Mouse (Mus musculus): ENCODE data around the gene Dact3. TPM values are rescaled to one million over a fixed set of nuclear protein-coding genes. Genes with fewer than 3 reads are reported as not detected.

Dact3 gene
- polyA plus RNA-seq, 1 experiment, result 43.6 TPM

DNA sequence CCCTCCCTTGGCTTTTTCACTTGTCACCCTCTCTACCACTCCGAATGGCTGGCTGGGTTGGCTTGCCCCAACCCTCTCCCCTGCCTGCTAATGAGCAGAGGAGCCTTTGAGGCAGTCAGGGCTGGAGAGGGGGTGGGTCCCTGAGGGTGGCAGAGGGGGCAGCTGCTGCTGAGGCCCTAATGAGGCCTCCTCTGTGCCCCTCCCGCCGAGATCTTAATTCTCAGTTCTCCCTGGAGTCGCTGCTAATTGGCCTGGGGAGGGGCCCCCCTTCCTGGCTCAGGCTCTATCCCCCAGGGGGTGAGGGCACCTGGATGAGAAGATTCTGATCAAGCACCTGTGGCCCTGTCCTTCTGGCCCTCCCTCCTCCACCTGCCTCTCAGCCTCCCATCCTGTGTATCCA lies 19.2 kb downstream of the Dact3 start:
- TF ChIP-seq CTCF (IDR thresholded peaks at IDR 0.05; ENCODE audit: borderline replicate concordance, extremely low read depth, insufficient read depth, insufficient read length), result no peak
- TF ChIP-seq POLR2A (IDR thresholded peaks at IDR 0.05; ENCODE audit: borderline replicate concordance, extremely low read depth, insufficient read depth, insufficient read length, poor library complexity, severe bottlenecking), result no peak
- DNase-seq (ENCODE audit: low read depth), result peak; percentile 84

DNA sequence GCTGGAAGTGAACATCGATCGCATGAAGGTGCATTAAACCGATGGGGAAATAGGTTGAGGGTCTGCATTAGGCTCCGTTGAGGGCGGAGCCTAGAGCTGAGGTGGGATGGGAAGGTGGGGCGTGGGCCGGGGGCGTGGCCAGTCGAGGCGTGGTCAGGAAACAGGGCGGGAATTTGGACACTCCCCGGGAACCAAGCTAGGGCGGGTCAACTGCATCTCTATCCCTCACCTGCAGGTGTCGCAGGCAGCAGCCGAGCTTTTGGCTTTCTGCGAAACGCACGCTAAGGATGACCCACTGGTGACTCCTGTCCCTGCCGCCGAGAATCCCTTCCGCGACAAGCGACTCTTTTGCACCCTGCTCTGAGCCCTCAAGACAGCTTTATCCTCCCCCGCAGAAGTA lies 19.9 kb downstream of the Dact3 start:
- TF ChIP-seq POLR2A (IDR thresholded peaks at IDR 0.05; ENCODE audit: borderline replicate concordance, extremely low read depth, insufficient read depth, insufficient read length, poor library complexity, severe bottlenecking), result no peak
- TF ChIP-seq CTCF (IDR thresholded peaks at IDR 0.05; ENCODE audit: borderline replicate concordance, extremely low read depth, insufficient read depth, insufficient read length), result peak; percentile 87
- DNase-seq (ENCODE audit: low read depth), result peak; percentile 77

DNA sequence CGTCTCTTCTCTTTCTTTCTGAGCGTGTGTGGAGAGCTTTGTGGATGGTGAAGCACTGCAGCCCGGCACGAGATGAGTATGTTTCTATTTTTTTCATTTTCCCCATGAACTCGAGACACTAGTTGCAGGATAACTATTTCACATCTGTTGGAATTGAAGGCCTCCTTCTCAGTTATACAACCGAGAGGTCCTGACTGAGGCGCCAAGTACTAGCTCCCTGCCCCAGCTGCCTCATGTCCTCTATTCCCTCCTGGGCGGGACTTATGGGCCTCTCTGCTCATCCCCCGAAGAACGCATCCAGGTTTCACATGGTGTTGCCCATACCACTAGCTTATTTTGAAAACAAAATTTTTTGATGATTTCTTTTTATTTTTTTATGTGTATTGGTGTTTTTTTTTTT lies 20.4 kb downstream of the Dact3 start:
- no peak for TF ChIP-seq POLR2A (IDR thresholded peaks at IDR 0.05; ENCODE audit: borderline replicate concordance, extremely low read depth, insufficient read depth, insufficient read length, poor library complexity, severe bottlenecking)
- TF ChIP-seq CTCF (IDR thresholded peaks at IDR 0.05; ENCODE audit: borderline replicate concordance, extremely low read depth, insufficient read depth, insufficient read length), result no peak

DNA sequence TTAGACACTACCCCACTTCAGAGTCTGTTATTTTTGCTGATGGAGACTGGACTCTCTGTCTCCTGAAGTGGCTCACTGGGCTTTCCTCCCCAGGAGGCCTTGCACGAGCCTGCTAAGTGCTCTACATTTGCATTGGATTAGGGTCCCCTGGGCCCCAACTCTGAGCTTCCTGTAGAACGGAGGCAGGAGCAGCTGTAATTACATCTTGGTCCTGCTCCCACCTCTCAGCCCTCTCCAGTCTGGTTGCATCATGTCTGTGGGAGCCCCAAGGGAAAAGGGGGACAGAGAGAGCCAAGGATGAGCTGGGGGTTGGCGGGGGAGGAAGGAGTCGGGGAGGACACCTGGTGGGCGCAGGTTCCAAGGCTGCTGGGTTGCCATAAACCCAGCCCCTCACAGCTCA lies 25.4 kb downstream of the Dact3 start:
- DNase-seq (ENCODE audit: low read depth), result peak; percentile 44
- TF ChIP-seq POLR2A (IDR thresholded peaks at IDR 0.05; ENCODE audit: borderline replicate concordance, extremely low read depth, insufficient read depth, insufficient read length, poor library complexity, severe bottlenecking), result no peak
- TF ChIP-seq CTCF (IDR thresholded peaks at IDR 0.05; ENCODE audit: borderline replicate concordance, extremely low read depth, insufficient read depth, insufficient read length), result no peak

More for the DNA sequence above, 20.4 kb downstream of the Dact3 start:
- DNase-seq (ENCODE audit: low read depth), result no peak

DNA sequence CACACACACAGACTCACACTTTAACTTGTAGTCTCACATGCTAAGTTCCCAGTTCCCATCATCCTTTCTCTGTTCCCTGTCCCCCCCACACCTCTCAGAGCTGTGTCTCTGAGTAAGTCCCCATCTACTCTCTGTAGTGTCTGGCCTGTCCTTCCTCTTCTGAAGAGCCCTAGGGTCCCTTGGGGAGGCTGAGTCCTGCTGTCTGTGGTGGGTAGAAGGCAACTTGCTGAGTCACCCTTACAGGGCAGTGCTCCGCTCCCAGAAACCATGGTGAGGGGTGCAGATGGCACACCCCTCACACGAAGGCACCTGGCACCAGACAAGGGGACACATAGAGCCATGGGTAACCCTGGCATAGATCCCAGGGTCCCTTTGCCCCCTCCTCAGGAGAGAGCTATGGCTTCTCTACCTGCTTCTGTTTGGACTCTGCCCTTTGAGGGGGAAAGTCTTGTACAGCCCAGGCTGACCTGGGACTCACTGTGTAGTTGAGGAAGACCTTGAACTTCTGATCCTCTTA lies 28.4 kb downstream of the Dact3 start:
- TF ChIP-seq CTCF (IDR thresholded peaks at IDR 0.05; ENCODE audit: borderline replicate concordance, extremely low read depth, insufficient read depth, insufficient read length) (no peak), POLR2A (IDR thresholded peaks at IDR 0.05; ENCODE audit: borderline replicate concordance, extremely low read depth, insufficient read depth, insufficient read length, poor library complexity, severe bottlenecking) (no peak)
- no peak for DNase-seq (ENCODE audit: low read depth)

DNA sequence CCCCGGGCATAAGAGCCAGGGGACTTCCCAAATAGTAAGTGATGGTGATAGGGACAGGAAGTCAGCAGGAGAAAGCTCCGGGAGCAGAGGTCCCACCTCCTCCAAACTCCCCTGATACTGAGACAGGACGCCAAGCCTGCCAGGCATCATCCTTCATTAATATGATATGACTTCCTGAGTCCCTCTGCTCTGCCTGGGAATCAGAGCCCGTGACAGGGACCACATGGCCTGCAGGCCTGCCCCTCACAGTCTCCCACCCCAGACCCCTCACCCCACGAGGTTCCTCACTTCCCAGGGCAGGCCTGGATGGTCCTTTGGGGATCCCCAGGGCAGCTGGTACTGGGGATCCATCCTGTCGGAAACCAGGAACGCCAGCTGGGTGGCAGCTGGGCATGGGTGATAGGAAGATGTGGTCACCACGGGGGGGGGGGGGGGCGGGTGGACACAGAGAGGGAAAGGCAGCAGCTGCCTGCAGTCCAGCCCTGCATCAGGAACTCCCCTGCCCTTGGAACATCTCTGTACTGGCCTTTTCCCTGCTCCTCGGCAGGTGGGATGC lies 29.1 kb downstream of the Dact3 start:
- TF ChIP-seq POLR2A (IDR thresholded peaks at IDR 0.05; ENCODE audit: borderline replicate concordance, extremely low read depth, insufficient read depth, insufficient read length, poor library complexity, severe bottlenecking), result no peak
- TF ChIP-seq CTCF (IDR thresholded peaks at IDR 0.05; ENCODE audit: borderline replicate concordance, extremely low read depth, insufficient read depth, insufficient read length), result no peak
- DNase-seq (ENCODE audit: low read depth), result no peak

DNA sequence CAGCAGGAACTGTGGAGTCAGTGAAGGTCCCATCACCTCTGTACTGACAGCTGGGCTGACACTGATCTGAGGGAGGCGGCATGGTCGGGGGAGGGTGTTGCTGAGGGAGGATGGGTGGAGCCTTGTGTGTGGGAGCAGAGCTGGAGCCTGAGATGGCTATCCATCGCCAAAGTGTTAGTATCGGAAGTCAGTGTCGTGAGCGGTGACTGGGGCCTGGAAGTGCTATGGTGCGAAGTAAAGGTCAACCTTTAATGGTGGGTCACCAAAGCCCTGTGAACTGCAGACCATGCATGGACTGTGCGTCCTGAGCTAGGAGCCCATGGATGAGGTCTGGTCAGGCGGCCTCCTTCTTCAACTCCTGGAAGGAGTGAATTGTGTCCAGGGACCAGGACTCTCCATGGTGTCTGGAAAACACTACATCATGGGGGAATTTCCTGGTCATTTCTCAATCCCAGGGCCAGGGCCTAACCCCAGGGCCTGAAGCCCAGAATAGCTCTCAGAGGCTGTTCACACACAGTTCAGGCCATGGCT lies 30.4 kb downstream of the Dact3 start:
- no peak for DNase-seq (ENCODE audit: low read depth)

DNA sequence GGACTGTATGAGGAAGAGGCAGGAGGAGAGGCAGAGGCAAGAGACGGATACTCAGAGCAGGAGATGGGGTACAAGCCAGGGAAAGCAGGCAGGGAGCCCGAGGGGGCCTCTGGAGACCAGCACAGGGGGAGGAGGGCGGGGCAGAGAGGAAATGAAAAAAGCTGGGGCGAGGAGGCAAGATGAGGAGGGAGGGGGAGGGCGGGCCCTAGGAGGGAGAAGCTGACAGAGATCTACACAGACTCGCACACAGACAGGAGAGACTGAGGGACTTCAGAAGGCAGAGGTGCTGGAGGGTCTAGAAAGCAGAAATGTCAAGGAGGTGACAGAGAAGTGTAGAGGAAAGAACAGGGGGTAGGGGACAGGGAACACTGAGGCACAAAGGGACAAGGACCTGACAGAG lies 31.2 kb downstream of the Dact3 start, which contains the start of gene Ptgir:
Gene Ptgir, plus strand, starts transcription at position 210 of the 400 bp plus-strand sequence.
- TF ChIP-seq POLR2A (IDR thresholded peaks at IDR 0.05; ENCODE audit: borderline replicate concordance, extremely low read depth, insufficient read depth, insufficient read length, poor library complexity, severe bottlenecking) (no peak), CTCF (IDR thresholded peaks at IDR 0.05; ENCODE audit: borderline replicate concordance, extremely low read depth, insufficient read depth, insufficient read length) (no peak)
- peak; percentile 41 for DNase-seq (ENCODE audit: low read depth)

More for the DNA sequence above, 30.4 kb downstream of the Dact3 start:
- TF ChIP-seq CTCF (IDR thresholded peaks at IDR 0.05; ENCODE audit: borderline replicate concordance, extremely low read depth, insufficient read depth, insufficient read length) (no peak), POLR2A (IDR thresholded peaks at IDR 0.05; ENCODE audit: borderline replicate concordance, extremely low read depth, insufficient read depth, insufficient read length, poor library complexity, severe bottlenecking) (no peak)

DNA sequence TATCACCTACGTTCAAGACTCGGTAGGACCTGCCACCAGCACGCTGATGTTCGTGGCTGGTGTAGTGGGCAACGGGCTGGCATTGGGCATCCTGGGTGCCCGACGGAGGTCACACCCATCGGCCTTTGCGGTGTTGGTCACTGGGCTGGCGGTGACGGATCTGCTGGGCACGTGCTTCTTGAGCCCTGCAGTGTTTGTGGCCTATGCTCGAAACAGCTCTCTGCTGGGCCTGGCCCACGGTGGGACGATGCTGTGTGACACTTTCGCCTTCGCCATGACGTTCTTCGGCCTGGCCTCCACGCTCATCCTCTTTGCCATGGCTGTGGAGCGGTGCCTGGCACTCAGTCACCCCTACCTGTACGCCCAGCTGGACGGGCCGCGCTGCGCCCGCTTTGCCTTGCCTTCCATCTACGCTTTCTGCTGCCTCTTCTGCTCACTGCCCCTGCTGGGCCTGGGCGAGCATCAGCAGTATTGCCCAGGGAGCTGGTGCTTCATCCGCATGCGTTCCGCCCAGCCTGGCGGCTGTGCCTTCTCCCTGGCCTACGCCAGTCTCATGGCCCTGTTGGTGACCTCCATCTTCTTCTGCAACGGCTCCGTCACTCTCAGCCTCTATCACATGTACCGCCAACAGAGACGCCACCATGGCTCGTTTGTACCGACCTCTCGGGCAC lies 31.9 kb downstream of the Dact3 start:
- no peak for TF ChIP-seq CTCF (IDR thresholded peaks at IDR 0.05; ENCODE audit: borderline replicate concordance, extremely low read depth, insufficient read depth, insufficient read length)
- no peak for TF ChIP-seq POLR2A (IDR thresholded peaks at IDR 0.05; ENCODE audit: borderline replicate concordance, extremely low read depth, insufficient read depth, insufficient read length, poor library complexity, severe bottlenecking)
- DNase-seq (ENCODE audit: low read depth), result no peak

DNA sequence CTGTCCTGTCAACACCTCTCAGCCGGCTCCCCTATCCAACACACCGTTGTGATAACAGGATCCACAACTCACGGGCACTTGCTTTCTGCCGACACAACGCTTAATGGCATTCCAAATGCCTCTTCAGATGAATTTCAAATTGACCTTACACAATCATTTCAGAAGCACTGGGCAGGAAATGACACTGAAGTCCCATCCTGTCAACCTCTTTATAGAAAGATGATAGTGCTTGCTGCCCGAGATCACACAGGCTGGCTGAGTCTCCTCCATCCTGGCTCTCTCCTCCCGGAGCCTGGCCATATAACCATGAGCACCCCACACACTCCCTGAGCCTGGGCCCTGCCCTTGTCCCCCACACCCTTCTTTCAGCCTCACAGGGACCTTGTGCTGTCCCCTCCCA lies 32.7 kb downstream of the Dact3 start:
- TF ChIP-seq POLR2A (IDR thresholded peaks at IDR 0.05; ENCODE audit: borderline replicate concordance, extremely low read depth, insufficient read depth, insufficient read length, poor library complexity, severe bottlenecking) (no peak), CTCF (IDR thresholded peaks at IDR 0.05; ENCODE audit: borderline replicate concordance, extremely low read depth, insufficient read depth, insufficient read length) (no peak)
- no peak for DNase-seq (ENCODE audit: low read depth)

DNA sequence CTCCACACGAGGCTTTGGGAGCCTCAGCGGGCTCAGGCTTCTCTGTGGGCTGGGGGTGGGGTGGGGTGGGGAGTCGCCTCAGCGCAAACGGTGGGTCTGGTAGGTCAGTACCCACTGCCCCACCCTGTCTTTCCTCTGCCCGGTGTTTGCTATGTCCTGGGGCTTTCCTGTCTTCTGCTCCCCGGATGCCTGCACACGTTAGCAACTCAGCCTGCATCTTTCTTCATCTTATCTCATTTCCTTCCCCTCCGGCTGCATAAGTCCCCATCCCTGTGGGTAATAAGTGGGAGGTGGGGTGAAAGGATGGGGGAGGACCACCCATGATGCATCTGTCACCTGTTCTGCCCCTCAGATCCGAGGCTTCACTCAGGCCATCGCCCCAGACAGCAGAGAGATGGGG lies 33.2 kb downstream of the Dact3 start:
- TF ChIP-seq POLR2A (IDR thresholded peaks at IDR 0.05; ENCODE audit: borderline replicate concordance, extremely low read depth, insufficient read depth, insufficient read length, poor library complexity, severe bottlenecking), result no peak
- no peak for TF ChIP-seq CTCF (IDR thresholded peaks at IDR 0.05; ENCODE audit: borderline replicate concordance, extremely low read depth, insufficient read depth, insufficient read length)
- DNase-seq (ENCODE audit: low read depth), result no peak
